Mouse (Mus musculus) cerebellum, adult 2 months (tissue): ENCODE data around the gene Pex26. TPM values are rescaled to one million over a fixed set of nuclear protein-coding genes. Genes with fewer than 3 reads are reported as not detected.

Experiments used
- DNase-seq, 2 experiments: peaks; one replicate each; pipeline ENCODE4 v3.0.0; 2021
- H3K27ac ChIP-seq: fragments of 200-500 bp; 2 replicates; pipeline ENCODE4 v1.5.1; 2012; ENCODE audit warnings: low read length, control low read depth, inconsistent platforms; ENCODE audit not compliant: insufficient read depth
- H3K27me3 ChIP-seq: fragments of 200-500 bp; 2 replicates; pipeline ENCODE4 v1.6.1; 2012; ENCODE audit warnings: inconsistent platforms, mild to moderate bottlenecking, low read length, moderate library complexity; ENCODE audit not compliant: control insufficient read depth, insufficient read depth
- H3K4me1 ChIP-seq: fragments of 200-500 bp; 2 replicates; pipeline ENCODE4 v1.6.1; 2011; ENCODE audit warnings: low read length; ENCODE audit not compliant: control insufficient read depth, insufficient read depth
- H3K4me3 ChIP-seq: fragments of 200-500 bp; replicated peaks from 2 replicates; pipeline ENCODE3; 2011; ENCODE audit warnings: mild to moderate bottlenecking, low read depth, low read length, control low read depth; ENCODE audit not compliant: insufficient read depth
- CTCF ChIP-seq: fragments of 200-500 bp; IDR thresholded peaks from 2 replicates; pipeline ENCODE4 v1.5.1; 2011; ENCODE audit warnings: low read depth, mild to moderate bottlenecking, control low read depth, low read length, moderate library complexity, borderline replicate concordance; ENCODE audit not compliant: insufficient read depth
- POLR2A ChIP-seq: fragments of 200-500 bp; IDR thresholded peaks from 2 replicates; pipeline ENCODE4 v1.6.1; 2011; ENCODE audit warnings: low read length, control low read depth, borderline replicate concordance; ENCODE audit not compliant: insufficient read depth
- WGBS: fragments of 180-500 bp; shearing (Covaris S2); methylation state at CpG from one replicate; pipeline ENCODE4 v1.1.7; 2018; 5-methylcytosine and 5-hydroxymethylcytosine counted together
- polyA plus RNA-seq: library from polyadenylated mRNA; depleted of rRNA; stranded (reverse); fragments of >200 nt; gene quantifications from 2 replicates; pipeline ENCODE4 v1.2.3, GENCODE M21; 2012; rRNA removed

The Pex26 gene
- polyA plus RNA-seq, 1 experiment = 19.1 TPM

- H3K27me3 ChIP-seq = no peaks in the 10 kb centered on the region
- DNase-seq = no peak
- H3K4me3 ChIP-seq = no peak overlapping the region
- no peaks in the 10 kb centered on the region for H3K4me1 ChIP-seq
- 95% methylated on average over 4 of the region's 4 CpGs for WGBS
- TF ChIP-seq CTCF (no peak), POLR2A (no peak)
- H3K27ac ChIP-seq = no peak overlapping the region
Measured at GRCm38 (mm10) chr6:121238209-121238608, 54.7 kb downstream of the Pex26 start.

GRCm38 (mm10) chr6:121241780-121242179 is 58.3 kb downstream of the Pex26 start:
- no peak for DNase-seq
- no peaks in the 10 kb centered on the region for H3K4me1 ChIP-seq
- no peak overlapping the region for H3K27ac ChIP-seq
- 84% methylated on average over 2 of the region's 2 CpGs for WGBS
- TF ChIP-seq POLR2A (no peak), CTCF (no peak)
- no peaks in the 10 kb centered on the region; the same call in 1 of the 2 replicates for H3K27me3 ChIP-seq
- H3K4me3 ChIP-seq = no peak overlapping the region

- TF ChIP-seq POLR2A (no peak), CTCF (no peak)
- 64% methylated on average over 10 of the region's 10 CpGs for WGBS
- Histone ChIP-seq H3K27ac (no peak overlapping the region), H3K4me1 (no peaks in the 10 kb centered on the region), H3K27me3 (no peaks in the 10 kb centered on the region; the same call in 1 of the 2 replicates), H3K4me3 (no peak overlapping the region)
- DNase-seq = no peak
Measured at GRCm38 (mm10) chr6:121243161-121243560, 59.7 kb downstream of the Pex26 start.

GRCm38 (mm10) chr6:121245127-121246036 is 61.9 kb downstream of the Pex26 start, which contains the start of gene Usp18:
Usp18 (plus strand) TSS chr6:121245906.
- Histone ChIP-seq H3K27ac (no peak within 1 kb of the TSS), H3K4me1 (no peaks in the 10 kb centered on the region), H3K4me3 (peak within 1 kb of the TSS; percentile 71), H3K27me3 (no peaks in the 10 kb centered on the region; the same call in 1 of the 2 replicates)
- WGBS = 10% methylated on average over 35 of the region's 35 CpGs
- peak; percentile 63 to 66 for DNase-seq
- TF ChIP-seq CTCF (no peak), POLR2A (no peak)

GRCm38 (mm10) chr6:121246037-121246361 is 62.5 kb downstream of the Pex26 start:
- no peak for DNase-seq
- Histone ChIP-seq H3K27ac (no peak overlapping the region), H3K27me3 (no peaks in the 10 kb centered on the region; the same call in 1 of the 2 replicates), H3K4me3 (peak overlapping the region; percentile 71), H3K4me1 (no peaks in the 10 kb centered on the region)
- WGBS = 4% methylated on average over 4 of the region's 4 CpGs
- no peak for TF ChIP-seq POLR2A
- TF ChIP-seq CTCF = no peak

Other genes starting within 250 kb of the Pex26 start
- gene Mical3, start 52.7 kb upstream of the Pex26 start, polyA plus RNA-seq = 75.7 and 82.7 TPM in 2 replicates
- gene Tuba8, start 27.0 kb downstream of the Pex26 start, polyA plus RNA-seq = 19.9 and 21.5 TPM in 2 replicates
- gene Usp18, start 62.2 kb downstream of the Pex26 start, polyA plus RNA-seq = 2.4 and 2.6 TPM in 2 replicates
- 6.2 and 11.7 TPM in 2 replicates for gene Slc6a13, start 116.6 kb downstream of the Pex26 start, polyA plus RNA-seq
- gene Slc6a12, start 159.4 kb downstream of the Pex26 start, polyA plus RNA-seq = 5.6 and 7.5 TPM in 2 replicates